Mouse (Mus musculus) erythroblast, embryonic 14.5 days (primary cell): ENCODE results near the gene Clasp1. TPM values are rescaled to one million over a fixed set of nuclear protein-coding genes. Genes with fewer than 3 reads are reported as not detected.

ENCODE experiments used
- H3K27me3 ChIP-seq: 2 replicates; pipeline ENCODE4 v1.6.1; 2012; ENCODE audit warnings: inconsistent platforms; ENCODE audit not compliant: control insufficient read depth
- H3K36me3 ChIP-seq: 2 replicates; pipeline ENCODE4 v1.6.1; 2012; ENCODE audit warnings: mild to moderate bottlenecking, inconsistent platforms; ENCODE audit not compliant: control insufficient read depth
- H3K4me1 ChIP-seq: 2 replicates; pipeline ENCODE4 v1.6.1; 2012; ENCODE audit warnings: inconsistent platforms; ENCODE audit not compliant: control insufficient read depth
- H3K4me3 ChIP-seq: replicated peaks from 2 replicates; pipeline ENCODE3; 2012; ENCODE audit warnings: moderate library complexity, mild to moderate bottlenecking, inconsistent platforms
- H3K9me3 ChIP-seq: 2 replicates; pipeline ENCODE4 v1.6.1; 2012; ENCODE audit warnings: low read length, inconsistent platforms, mixed read lengths; ENCODE audit not compliant: control insufficient read depth
- GATA1 ChIP-seq: IDR thresholded peaks from 2 replicates; pipeline ENCODE4 v1.6.1; 2012; ENCODE audit warnings: low read length, inconsistent platforms, mixed read lengths
- TAL1 ChIP-seq: IDR thresholded peaks from 3 replicates; pipeline ENCODE4 v1.6.1; 2012; ENCODE audit warnings: low read length, inconsistent platforms, mixed read lengths
- polyA plus RNA-seq: library from polyadenylated mRNA; stranded (reverse); fragments of >175 nt; gene quantifications from 2 replicates; pipeline ENCODE4 v1.2.3, GENCODE M21; 2012

The Clasp1 gene
- polyA plus RNA-seq, 1 experiment: 0.44 TPM

- peaks cover 4% of the 10 kb centered on the region; the same call in 1 of the 2 replicates for H3K9me3 ChIP-seq
- H3K27me3 ChIP-seq: no peaks in the 10 kb centered on the region
- H3K4me3 ChIP-seq: no peak overlapping the region
- no peak for TF ChIP-seq TAL1
- no peak for TF ChIP-seq GATA1
- peaks cover 11% of the 10 kb centered on the region for H3K36me3 ChIP-seq
- H3K4me1 ChIP-seq: peaks cover 19% of the 10 kb centered on the region
Measured at GRCm38 (mm10) chr1:118444988-118445387, 56.1 kb downstream of the Clasp1 start.

GRCm38 (mm10) chr1:118445441-118445840, 56.6 kb downstream of the Clasp1 start:
- peaks cover 4% of the 10 kb centered on the region; the same call in 1 of the 2 replicates for H3K9me3 ChIP-seq
- H3K36me3 ChIP-seq: peaks cover 11% of the 10 kb centered on the region
- H3K4me3 ChIP-seq: no peak overlapping the region
- H3K4me1 ChIP-seq: peaks cover 19% of the 10 kb centered on the region
- TF ChIP-seq TAL1 (no peak), GATA1 (no peak)
- no peaks in the 10 kb centered on the region for H3K27me3 ChIP-seq

DNA sequence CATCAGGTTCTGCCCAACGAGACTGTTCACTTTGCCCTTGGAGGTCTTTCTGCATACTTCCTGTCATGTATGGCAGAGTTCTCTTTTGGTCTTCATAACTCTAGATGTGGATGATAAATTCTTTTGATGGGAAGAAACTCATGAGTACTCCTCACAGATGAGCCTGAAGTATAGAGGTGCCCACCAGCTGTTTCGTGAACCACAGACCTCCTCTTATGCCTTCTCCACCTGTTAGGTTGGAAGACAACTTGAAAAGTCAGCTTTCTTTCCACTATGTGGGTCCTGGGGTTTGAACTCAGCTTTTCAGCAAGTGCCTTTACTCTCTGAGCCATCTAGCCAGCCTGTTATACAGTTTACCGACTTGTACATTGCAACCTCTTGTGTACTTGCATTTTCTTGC, 57.1 kb downstream of the Clasp1 start:
- peaks cover 11% of the 10 kb centered on the region for H3K36me3 ChIP-seq
- no peak for TF ChIP-seq GATA1
- peaks cover 4% of the 10 kb centered on the region; the same call in 1 of the 2 replicates for H3K9me3 ChIP-seq
- H3K4me3 ChIP-seq: no peak overlapping the region
- no peaks in the 10 kb centered on the region for H3K27me3 ChIP-seq
- peaks cover 19% of the 10 kb centered on the region for H3K4me1 ChIP-seq

DNA sequence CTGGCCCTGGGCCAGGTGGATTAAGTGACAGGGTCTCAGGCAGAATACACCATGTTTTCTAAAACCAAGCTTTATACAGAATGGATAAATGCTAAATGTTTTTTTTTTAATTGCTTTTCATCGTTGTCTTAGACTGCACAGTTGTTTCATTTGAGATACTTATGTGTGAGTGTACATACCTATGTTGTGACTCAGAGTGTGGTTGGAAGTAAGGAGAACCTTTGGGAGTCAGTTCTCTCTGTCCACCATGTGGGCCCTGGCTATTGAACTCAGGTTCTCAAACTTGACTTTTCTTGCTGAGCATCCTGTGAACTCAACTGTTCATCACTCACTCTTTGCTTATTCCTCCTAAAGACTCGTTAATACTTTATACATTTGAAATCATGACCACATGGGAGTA, 58.3 kb downstream of the Clasp1 start:
- Histone ChIP-seq H3K4me1 (peaks cover 19% of the 10 kb centered on the region), H3K4me3 (no peak overlapping the region), H3K27me3 (no peaks in the 10 kb centered on the region), H3K9me3 (peaks cover 4% of the 10 kb centered on the region; the same call in 1 of the 2 replicates), H3K36me3 (peaks cover 9% of the 10 kb centered on the region)
- TF ChIP-seq GATA1 (no peak), TAL1 (no peak)

DNA sequence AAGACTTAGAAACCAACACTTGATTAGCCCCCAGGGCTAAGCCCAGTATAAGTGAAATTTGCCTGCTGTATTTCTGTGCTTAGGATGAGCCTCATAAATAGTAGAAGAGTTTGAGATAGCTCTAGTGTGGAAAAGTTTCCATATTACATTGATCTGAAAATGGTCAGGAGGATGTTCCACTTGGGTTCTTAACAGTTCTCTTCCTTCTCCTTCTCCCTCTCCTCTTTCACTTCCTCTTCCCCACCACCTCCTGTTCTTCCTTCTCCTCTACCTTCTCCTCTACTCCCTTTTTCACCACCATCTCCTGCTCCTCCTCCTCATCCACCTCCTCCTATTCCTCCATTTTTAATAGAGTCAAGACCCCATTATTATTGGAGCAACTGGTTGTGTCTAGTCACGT, 59.4 kb downstream of the Clasp1 start:
- H3K27me3 ChIP-seq: no peaks in the 10 kb centered on the region
- no peak overlapping the region for H3K4me3 ChIP-seq
- H3K36me3 ChIP-seq: peaks cover 8% of the 10 kb centered on the region
- no peaks in the 10 kb centered on the region; the same call in 1 of the 2 replicates for H3K9me3 ChIP-seq
- H3K4me1 ChIP-seq: peaks cover 22% of the 10 kb centered on the region
- no peak for TF ChIP-seq TAL1
- no peak for TF ChIP-seq GATA1

DNA sequence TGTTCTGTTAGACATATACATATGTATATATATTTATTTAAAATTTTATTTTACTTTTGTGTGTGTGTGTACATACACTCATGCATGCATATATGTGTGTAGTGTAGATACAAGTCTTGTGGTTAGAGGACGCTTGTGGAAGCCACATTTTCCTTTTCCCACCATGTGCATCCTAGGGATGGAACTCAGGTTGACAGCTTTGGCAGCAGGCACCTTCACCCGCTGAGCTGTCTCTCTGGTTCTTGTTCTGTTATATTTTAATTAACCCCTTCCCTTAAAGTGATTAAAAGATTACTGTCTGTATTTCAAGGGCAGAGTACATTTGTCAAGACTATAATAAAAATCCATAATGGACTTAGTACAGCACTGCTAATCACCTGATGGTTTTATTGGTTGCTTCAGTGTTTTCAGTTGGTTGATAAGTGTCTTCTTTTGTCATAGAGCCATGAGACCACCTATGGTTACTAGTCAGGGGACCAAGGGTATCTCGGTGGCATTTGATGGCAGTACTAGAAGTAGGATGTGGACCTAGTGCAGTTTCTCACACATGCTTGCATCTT, 62.1 kb downstream of the Clasp1 start:
- H3K4me1 ChIP-seq: peaks cover 25% of the 10 kb centered on the region
- H3K36me3 ChIP-seq: peaks cover 8% of the 10 kb centered on the region; the same call in 1 of the 2 replicates
- H3K9me3 ChIP-seq: no peaks in the 10 kb centered on the region
- H3K27me3 ChIP-seq: no peaks in the 10 kb centered on the region
- no peak overlapping the region for H3K4me3 ChIP-seq
- TF ChIP-seq TAL1 (no peak), GATA1 (no peak)

GRCm38 (mm10) chr1:118453577-118453976, 64.7 kb downstream of the Clasp1 start:
- Histone ChIP-seq H3K9me3 (no peaks in the 10 kb centered on the region), H3K4me1 (peaks cover 45% of the 10 kb centered on the region), H3K4me3 (no peak overlapping the region), H3K36me3 (peaks cover 8% of the 10 kb centered on the region; the same call in 1 of the 2 replicates), H3K27me3 (no peaks in the 10 kb centered on the region)
- TF ChIP-seq TAL1: no peak
- TF ChIP-seq GATA1: no peak

DNA sequence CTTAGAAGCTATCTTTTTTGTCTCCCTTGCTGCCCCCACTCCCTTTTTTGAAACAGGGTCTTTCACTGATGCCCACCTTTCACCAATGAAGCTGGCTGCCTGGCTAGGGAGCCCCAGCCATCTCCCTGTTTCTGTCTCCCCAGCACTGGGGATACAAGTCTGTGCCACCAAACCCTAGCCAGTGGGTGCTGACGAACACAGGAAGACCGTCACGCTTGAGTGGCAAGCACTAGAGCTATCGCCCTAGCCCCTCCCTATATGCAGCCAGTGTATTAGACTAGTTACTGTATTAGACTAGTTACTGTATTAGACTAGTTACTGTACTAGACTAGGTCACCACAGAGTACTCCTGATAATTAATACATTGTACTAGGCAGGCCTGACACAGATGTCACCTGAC, 66.0 kb downstream of the Clasp1 start:
- H3K36me3 ChIP-seq: peaks cover 8% of the 10 kb centered on the region; the same call in 1 of the 2 replicates
- TF ChIP-seq GATA1: no peak
- no peak for TF ChIP-seq TAL1
- H3K4me3 ChIP-seq: no peak overlapping the region
- H3K27me3 ChIP-seq: no peaks in the 10 kb centered on the region
- peaks cover 56% of the 10 kb centered on the region for H3K4me1 ChIP-seq
- no peaks in the 10 kb centered on the region for H3K9me3 ChIP-seq

GRCm38 (mm10) chr1:118457256-118457882, 68.5 kb downstream of the Clasp1 start:
- H3K36me3 ChIP-seq: peaks cover 23% of the 10 kb centered on the region
- peak overlapping the region; percentile 34 for H3K4me3 ChIP-seq
- no peak for TF ChIP-seq TAL1
- TF ChIP-seq GATA1: no peak
- H3K9me3 ChIP-seq: no peaks in the 10 kb centered on the region
- H3K4me1 ChIP-seq: peaks cover 63% of the 10 kb centered on the region
- H3K27me3 ChIP-seq: no peaks in the 10 kb centered on the region
